Mouse (Mus musculus): ENCODE measurements around the gene Vsig4. TPM values are rescaled to one million over a fixed set of nuclear protein-coding genes. Genes with fewer than 3 reads are reported as not detected.

The Vsig4 gene
- polyA plus RNA-seq (2011; ENCODE audit: insufficient read depth, insufficient read length, low read depth, missing spikeins): not detected in 2 replicates

DNA sequence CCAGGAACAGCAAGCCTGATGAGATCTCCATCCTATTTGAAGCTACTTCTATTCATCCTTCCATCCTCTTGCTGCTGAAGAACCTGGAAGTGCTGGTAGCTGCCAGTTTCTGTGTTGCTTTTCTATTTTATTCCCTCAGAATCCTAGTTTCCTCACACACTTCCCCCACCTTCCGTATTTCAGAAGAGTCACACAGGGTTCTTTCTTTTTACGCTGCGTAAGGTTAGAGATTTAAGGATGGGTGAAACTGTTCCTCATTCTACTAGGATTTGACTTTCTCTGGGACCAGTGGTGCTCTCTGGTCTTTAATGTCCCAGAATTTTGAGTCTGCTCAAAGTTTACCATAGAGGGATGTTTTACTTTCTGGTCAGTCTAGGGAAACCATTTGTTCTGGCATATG, at the start of gene Vsig4:
Gene Vsig4 (minus strand): TSS at position 101 of the 400 bp plus-strand sequence.
- Histone ChIP-seq H3K4me3 (ENCODE audit: low read depth, low read length) (no peak within 1 kb of the TSS), H3K9ac (ENCODE audit: low read depth, poor library complexity, severe bottlenecking) (no peak within 1 kb of the TSS), H3K9me3 (replicated peaks; ENCODE audit: control insufficient read depth, insufficient read depth, low read length, poor library complexity, severe bottlenecking) (no peaks in the 10 kb centered on the region), H3K4me1 (ENCODE audit: control insufficient read depth, insufficient read depth, low read length) (no peaks in the 10 kb centered on the region), H3K27me3 (ENCODE audit: control insufficient read depth, insufficient read depth, low read length, poor library complexity, severe bottlenecking) (no peaks in the 10 kb centered on the region), H3K27ac (ENCODE audit: insufficient read depth, low read length) (no peak within 1 kb of the TSS), H3K36me3 (ENCODE audit: control insufficient read depth, insufficient read depth, low read length, poor library complexity, severe bottlenecking) (no peaks in the 10 kb centered on the region)
- no peak for TF ChIP-seq EP300 (IDR thresholded peaks at IDR 0.05; ENCODE audit: insufficient read depth, low read depth, low read length)
- TF ChIP-seq CTCF (IDR thresholded peaks at IDR 0.05; ENCODE audit: low read depth, low read length): no peak
- no peak for TF ChIP-seq POLR2A (IDR thresholded peaks at IDR 0.05; ENCODE audit: insufficient read depth, low read length)

DNA sequence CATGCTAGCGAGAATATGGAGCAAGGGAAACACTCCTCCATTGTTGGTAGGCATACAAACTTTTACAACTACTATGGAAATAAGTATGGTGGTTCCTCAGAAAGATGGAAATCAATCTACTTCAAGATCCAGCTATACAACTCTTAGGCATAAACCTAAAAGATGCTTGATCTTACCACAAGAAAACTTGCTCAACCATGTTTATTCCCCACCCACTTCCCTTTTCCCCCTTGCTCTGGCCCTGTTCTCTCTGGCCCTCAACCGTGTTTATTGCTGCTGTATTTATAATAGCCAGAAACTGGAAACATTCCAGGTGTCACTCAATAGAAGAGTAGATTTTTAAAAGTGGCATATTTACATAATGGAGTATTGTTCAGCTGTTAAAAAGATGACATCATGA, 45.9 kb upstream of the Vsig4 start:
- TF ChIP-seq EP300 (IDR thresholded peaks at IDR 0.05; ENCODE audit: insufficient read depth, low read depth, low read length) (no peak), CTCF (IDR thresholded peaks at IDR 0.05; ENCODE audit: low read depth, low read length) (no peak), POLR2A (IDR thresholded peaks at IDR 0.05; ENCODE audit: insufficient read depth, low read length) (no peak)
- Histone ChIP-seq H3K36me3 (ENCODE audit: control insufficient read depth, insufficient read depth, low read length, poor library complexity, severe bottlenecking) (no peaks in the 10 kb centered on the region), H3K9me3 (replicated peaks; ENCODE audit: control insufficient read depth, insufficient read depth, low read length, poor library complexity, severe bottlenecking) (no peaks in the 10 kb centered on the region)

DNA sequence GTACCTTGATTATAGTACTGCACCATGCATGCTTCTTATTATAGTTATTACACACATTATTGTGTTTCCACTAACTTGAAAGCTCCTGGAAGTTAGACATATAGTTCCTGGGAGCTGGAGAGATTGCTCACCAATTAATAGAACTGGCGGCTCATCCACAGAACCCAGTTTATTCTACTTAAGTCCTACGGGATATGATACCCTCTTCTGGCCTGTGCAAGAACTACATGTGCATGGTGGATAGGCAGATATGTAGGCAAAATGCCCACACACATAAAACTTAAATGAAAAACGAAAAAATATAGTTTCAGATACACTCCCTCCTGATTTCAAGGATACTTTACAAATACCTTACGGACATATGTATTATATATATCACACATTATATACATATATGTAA, 36.5 kb upstream of the Vsig4 start:
- no peaks in the 10 kb centered on the region for H3K36me3 ChIP-seq (ENCODE audit: control insufficient read depth, insufficient read depth, low read length, poor library complexity, severe bottlenecking)
- no peak overlapping the region for H3K27ac ChIP-seq (ENCODE audit: insufficient read depth, low read length)
- no peaks in the 10 kb centered on the region for H3K4me1 ChIP-seq (ENCODE audit: control insufficient read depth, insufficient read depth, low read length)
- no peaks in the 10 kb centered on the region for H3K9me3 ChIP-seq (replicated peaks; ENCODE audit: control insufficient read depth, insufficient read depth, low read length, poor library complexity, severe bottlenecking)
- no peaks in the 10 kb centered on the region for H3K27me3 ChIP-seq (ENCODE audit: control insufficient read depth, insufficient read depth, low read length, poor library complexity, severe bottlenecking)
- H3K4me3 ChIP-seq (ENCODE audit: low read depth, low read length): no peak overlapping the region
- H3K9ac ChIP-seq (ENCODE audit: low read depth, poor library complexity, severe bottlenecking): no peak overlapping the region
- TF ChIP-seq POLR2A (IDR thresholded peaks at IDR 0.05; ENCODE audit: insufficient read depth, low read length) (no peak), EP300 (IDR thresholded peaks at IDR 0.05; ENCODE audit: insufficient read depth, low read depth, low read length) (no peak), CTCF (IDR thresholded peaks at IDR 0.05; ENCODE audit: low read depth, low read length) (no peak)

More for the DNA sequence above, 45.9 kb upstream of the Vsig4 start:
- Histone ChIP-seq H3K27ac (ENCODE audit: insufficient read depth, low read length) (no peak overlapping the region), H3K9ac (ENCODE audit: low read depth, poor library complexity, severe bottlenecking) (no peak overlapping the region), H3K4me1 (ENCODE audit: control insufficient read depth, insufficient read depth, low read length) (no peaks in the 10 kb centered on the region), H3K27me3 (ENCODE audit: control insufficient read depth, insufficient read depth, low read length, poor library complexity, severe bottlenecking) (no peaks in the 10 kb centered on the region), H3K4me3 (ENCODE audit: low read depth, low read length) (no peak overlapping the region)

DNA sequence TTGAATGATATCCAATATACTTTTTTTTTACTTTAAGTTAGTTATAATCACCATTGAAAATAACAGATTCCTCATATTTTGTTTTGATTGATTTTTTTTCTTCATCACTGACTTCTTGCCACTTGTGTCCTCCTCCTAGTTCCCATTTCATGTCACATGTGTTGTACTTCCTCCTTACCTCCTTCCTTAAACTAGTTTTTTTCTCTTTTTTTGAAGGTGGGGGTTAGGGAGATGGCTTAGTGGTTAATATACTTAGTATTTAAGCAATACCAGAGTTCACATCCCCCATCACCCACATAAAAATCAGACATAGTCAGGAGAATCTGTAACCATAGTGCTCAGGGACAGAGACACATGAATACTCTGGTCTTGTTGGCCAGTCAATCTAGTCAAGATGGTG, 36.7 kb downstream of the Vsig4 start:
- H3K4me1 ChIP-seq (ENCODE audit: control insufficient read depth, insufficient read depth, low read length): no peaks in the 10 kb centered on the region
- no peaks in the 10 kb centered on the region for H3K9me3 ChIP-seq (replicated peaks; ENCODE audit: control insufficient read depth, insufficient read depth, low read length, poor library complexity, severe bottlenecking)
- no peaks in the 10 kb centered on the region for H3K27me3 ChIP-seq (ENCODE audit: control insufficient read depth, insufficient read depth, low read length, poor library complexity, severe bottlenecking)
- H3K36me3 ChIP-seq (ENCODE audit: control insufficient read depth, insufficient read depth, low read length, poor library complexity, severe bottlenecking): no peaks in the 10 kb centered on the region
- no peak overlapping the region for H3K9ac ChIP-seq (ENCODE audit: low read depth, poor library complexity, severe bottlenecking)
- no peak overlapping the region for H3K27ac ChIP-seq (ENCODE audit: insufficient read depth, low read length)
- H3K4me3 ChIP-seq (ENCODE audit: low read depth, low read length): no peak overlapping the region
- TF ChIP-seq POLR2A (IDR thresholded peaks at IDR 0.05; ENCODE audit: insufficient read depth, low read length): no peak
- no peak for TF ChIP-seq CTCF (IDR thresholded peaks at IDR 0.05; ENCODE audit: low read depth, low read length)
- no peak for TF ChIP-seq EP300 (IDR thresholded peaks at IDR 0.05; ENCODE audit: insufficient read depth, low read depth, low read length)

DNA sequence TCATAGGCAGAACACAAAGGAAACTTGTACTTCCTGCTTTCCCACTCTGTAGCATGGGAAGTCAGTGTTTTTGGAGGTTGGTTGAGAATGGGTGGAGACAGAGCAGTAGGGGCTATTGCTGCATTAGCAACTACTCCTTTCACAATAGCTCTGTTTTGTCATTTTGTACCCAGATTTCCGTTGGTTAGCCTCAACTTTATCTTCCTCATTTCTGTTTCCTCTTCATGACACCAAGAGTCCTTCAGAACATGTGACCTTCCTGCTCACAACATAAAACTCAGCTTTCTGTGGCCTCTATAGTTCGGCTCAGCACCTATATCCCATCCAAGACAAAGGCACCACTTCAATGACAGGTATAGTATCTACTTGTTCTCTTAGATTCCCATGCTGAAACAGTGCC, 53.6 kb downstream of the Vsig4 start:
- Histone ChIP-seq H3K9ac (ENCODE audit: low read depth, poor library complexity, severe bottlenecking) (no peak overlapping the region), H3K4me3 (ENCODE audit: low read depth, low read length) (no peak overlapping the region), H3K36me3 (ENCODE audit: control insufficient read depth, insufficient read depth, low read length, poor library complexity, severe bottlenecking) (no peaks in the 10 kb centered on the region), H3K27me3 (ENCODE audit: control insufficient read depth, insufficient read depth, low read length, poor library complexity, severe bottlenecking) (no peaks in the 10 kb centered on the region), H3K4me1 (ENCODE audit: control insufficient read depth, insufficient read depth, low read length) (no peaks in the 10 kb centered on the region), H3K27ac (ENCODE audit: insufficient read depth, low read length) (no peak overlapping the region), H3K9me3 (replicated peaks; ENCODE audit: control insufficient read depth, insufficient read depth, low read length, poor library complexity, severe bottlenecking) (no peaks in the 10 kb centered on the region)
- no peak for TF ChIP-seq POLR2A (IDR thresholded peaks at IDR 0.05; ENCODE audit: insufficient read depth, low read length)
- no peak for TF ChIP-seq EP300 (IDR thresholded peaks at IDR 0.05; ENCODE audit: insufficient read depth, low read depth, low read length)
- no peak for TF ChIP-seq CTCF (IDR thresholded peaks at IDR 0.05; ENCODE audit: low read depth, low read length)

DNA sequence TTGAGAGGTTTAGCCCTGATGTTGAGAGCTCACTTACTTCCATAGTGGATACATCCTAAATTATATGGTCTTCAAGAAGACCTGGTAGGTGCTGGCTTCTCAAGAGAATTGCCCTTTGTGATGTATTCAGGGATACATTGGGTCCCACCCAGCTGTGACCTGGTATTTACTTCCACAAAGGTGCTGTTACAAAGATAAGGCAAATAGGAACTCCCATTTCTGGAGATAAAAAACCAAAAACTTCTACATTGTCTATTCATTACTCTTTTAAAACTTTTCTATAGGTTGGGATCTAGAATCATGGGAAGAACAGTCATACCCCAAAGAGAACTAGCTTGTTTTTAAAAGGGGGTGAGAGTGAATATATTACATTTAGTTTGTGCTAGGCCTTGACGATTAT, 54.2 kb downstream of the Vsig4 start:
- TF ChIP-seq CTCF (IDR thresholded peaks at IDR 0.05; ENCODE audit: low read depth, low read length) (no peak), POLR2A (IDR thresholded peaks at IDR 0.05; ENCODE audit: insufficient read depth, low read length) (no peak), EP300 (IDR thresholded peaks at IDR 0.05; ENCODE audit: insufficient read depth, low read depth, low read length) (no peak)
- H3K4me3 ChIP-seq (ENCODE audit: low read depth, low read length): no peak overlapping the region
- H3K36me3 ChIP-seq (ENCODE audit: control insufficient read depth, insufficient read depth, low read length, poor library complexity, severe bottlenecking): no peaks in the 10 kb centered on the region

More for the DNA sequence above, 54.2 kb downstream of the Vsig4 start:
- no peaks in the 10 kb centered on the region for H3K27me3 ChIP-seq (ENCODE audit: control insufficient read depth, insufficient read depth, low read length, poor library complexity, severe bottlenecking)
- H3K4me1 ChIP-seq (ENCODE audit: control insufficient read depth, insufficient read depth, low read length): no peaks in the 10 kb centered on the region
- H3K27ac ChIP-seq (ENCODE audit: insufficient read depth, low read length): no peak overlapping the region
- no peak overlapping the region for H3K9ac ChIP-seq (ENCODE audit: low read depth, poor library complexity, severe bottlenecking)
- no peaks in the 10 kb centered on the region for H3K9me3 ChIP-seq (replicated peaks; ENCODE audit: control insufficient read depth, insufficient read depth, low read length, poor library complexity, severe bottlenecking)

Data from ES-Bruce4 (cell line).